Mouse (Mus musculus) frontal cortex, postnatal 10 days (tissue): ENCODE data around the gene Tspan17.
A peak's percentile ranks its signal among the peaks of the same experiment; 100 is the strongest.

Experiments used
- DNase-seq, 2 experiments: peaks; one replicate each; pipeline ENCODE4 v3.0.0; 2022; ENCODE audit warnings: low spot score in 2 of 2, mixed read lengths in 1 of 2

Tspan17 gene

DNA sequence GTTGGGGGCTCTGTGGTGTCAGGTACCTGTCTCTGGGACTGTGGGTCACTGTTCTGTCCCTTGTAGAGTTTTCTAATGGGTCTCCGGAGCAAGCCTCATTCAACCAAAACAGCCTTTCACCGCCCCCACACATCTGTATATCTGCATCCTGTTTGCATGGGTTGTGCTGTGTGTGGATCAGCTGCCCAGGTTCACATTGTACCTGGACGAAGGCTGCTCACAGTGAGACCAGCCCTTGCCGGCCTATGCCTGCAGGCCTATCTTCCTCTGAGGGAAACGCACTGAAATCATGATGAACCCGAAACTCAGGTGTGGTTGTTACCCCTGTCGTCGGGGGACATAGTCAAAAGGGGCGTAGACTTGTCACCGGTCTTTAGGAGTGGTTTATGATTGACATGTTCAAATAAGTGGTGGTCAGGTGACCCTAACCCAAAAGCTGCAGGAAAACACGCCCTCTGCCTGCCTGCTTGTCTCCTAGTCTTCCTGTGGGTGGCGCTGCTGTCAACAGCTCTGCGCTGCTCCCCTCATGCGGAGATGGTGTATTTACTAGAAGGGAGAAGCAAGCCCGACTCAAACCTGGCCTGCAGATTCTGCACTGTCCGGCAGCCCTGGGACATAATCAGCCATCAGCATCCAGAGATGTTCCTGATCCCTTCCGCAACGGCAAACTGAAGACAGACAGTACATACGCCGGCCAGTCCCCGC lies 16.1 kb downstream of the Tspan17 start:
- peak in 1 of 2 experiments; percentile 45 for DNase-seq

DNA sequence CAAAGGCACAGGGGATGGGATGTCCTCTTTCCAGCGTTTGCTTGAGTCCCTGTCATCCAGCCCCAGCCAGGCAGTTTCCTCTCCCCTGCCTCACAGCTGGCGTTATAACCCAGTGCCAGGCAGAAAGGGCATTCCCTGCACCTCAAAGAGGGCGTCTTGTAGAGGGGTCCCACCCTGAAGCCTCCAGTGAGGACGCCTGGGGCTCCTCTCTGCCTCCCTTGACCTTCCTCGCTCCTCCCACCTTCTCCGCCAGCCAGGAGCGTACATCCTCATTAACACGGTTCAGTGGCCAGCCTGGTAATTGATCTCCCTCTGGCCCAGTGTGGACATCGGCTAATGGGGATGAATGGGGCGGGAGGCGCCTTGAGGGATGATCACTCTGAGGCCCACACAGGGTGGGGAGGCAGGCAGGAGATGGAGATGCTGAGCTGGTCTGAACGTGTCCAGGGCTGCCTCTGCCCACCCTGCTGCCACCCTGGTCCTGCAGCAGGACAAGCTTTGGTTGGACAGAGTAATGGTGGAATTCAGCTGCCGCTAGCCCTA lies 17.3 kb downstream of the Tspan17 start:
- no peak for DNase-seq

DNA sequence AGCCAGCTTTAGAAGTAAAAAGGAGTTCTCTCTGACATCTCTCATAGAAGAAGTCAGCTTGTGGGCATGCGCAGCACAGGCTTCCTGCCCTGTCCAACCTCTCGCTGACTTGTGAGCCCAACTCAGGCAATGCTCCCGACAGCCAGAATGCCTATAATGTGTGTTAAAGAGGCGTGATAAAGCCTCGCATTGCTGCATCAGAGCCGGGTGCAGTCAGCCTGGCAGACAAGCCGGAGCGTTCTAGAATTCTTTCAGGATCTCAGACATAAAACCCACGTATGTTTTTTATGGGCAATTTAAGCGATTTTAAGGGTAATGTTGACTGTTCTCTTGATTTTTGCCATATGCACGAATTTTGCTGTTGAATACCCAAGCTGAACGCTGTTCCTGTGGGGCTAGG lies 18.9 kb downstream of the Tspan17 start:
- DNase-seq: no peak

DNA sequence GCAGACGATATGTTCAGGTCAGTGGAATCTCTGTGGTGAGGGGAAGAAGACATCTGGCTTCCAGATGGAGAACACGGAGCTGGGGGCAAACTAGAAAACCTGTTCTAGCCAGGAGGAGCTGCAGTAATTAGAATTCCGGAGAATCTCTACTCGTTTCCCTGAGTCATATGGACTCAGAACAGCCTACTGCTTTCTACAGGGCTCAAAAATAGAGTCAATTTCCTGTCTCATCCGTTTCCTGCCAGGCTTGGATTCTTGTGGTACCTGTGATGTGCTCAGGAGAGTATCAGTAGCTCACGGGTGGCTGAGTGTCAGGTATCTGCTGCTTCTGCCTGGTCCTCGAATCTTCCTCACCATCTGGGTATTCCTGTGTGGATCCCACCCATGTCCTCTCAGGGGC lies 22.3 kb downstream of the Tspan17 start:
- no peak for DNase-seq

DNA sequence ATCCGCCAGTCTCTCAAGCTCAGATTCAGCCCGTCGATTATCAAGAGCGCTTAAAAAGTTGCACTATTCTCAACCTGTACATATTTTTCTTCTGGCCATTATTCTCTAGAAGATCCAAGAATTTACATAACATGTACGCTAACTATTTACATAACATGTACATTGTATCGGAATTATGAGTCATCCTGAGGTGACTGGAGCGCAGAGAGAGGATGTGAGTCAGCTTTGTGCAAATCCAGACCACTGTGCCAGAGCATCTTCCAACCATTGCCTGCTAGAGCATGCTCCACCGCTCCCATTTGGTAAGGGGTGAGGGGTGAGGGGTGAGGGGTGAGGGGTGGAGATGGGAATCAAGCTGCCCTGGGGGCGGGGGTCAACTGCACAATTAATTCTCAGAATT lies 24.2 kb downstream of the Tspan17 start:
- no peak for DNase-seq

DNA sequence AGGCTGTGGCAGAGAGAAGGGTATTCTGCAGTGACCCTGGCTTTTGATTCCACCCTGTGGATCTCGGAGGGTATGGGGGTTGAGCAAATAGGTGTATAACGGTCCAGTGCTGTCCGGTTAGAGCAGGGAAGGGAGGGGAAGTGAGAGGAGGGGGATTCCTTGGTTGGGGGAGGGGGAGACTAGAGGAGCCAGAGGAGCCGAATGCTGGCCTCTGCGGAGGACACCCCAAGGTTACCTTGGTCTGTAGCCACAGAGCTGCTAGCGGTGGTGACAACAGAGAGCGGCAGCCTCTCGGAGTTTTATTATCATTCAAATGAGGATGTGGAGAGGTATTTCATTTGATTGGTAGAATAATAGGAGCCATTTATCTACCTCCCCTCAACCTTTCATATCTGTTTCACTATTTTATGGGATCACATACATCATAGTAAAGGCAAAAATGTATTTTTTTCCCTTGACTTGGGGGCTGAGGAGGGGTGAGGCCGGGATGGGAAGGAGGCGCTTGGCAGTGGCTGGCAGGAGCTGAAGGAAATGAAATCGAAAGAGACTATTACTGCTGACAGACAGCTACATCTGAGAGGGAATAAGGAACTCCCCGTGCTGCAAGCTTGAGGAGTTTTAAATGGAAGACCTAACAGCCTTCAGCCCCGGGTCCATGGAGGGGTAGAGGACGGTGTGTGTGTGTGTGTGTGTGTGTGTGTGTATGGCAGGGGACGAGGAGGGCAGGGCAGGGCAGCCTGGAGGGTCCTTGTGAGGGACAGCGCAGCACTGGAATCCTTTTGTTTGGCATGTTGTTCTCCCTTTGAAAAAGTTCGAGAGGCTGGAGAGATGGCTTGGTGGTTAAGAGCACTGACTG lies 29.4 kb downstream of the Tspan17 start:
- DNase-seq: no peak

DNA sequence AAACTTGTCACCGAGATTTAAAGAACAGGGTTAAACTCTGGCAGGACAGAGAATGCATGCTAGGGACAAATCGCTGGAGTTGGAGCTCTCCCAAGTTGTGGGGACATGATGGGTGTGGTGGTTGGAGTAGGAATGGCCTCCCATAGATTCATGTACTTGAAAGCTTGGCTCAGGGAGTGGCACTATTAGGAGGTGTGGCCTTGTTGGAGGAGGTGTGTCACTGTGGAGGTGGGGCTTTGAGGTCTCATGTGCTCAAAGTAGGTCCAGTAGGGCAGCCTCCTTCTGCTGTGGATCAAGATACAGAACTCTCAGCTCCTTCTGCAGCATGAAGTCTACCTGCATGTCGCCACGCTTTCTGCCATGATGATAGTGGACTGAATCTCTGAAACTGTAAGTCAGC lies 31.9 kb downstream of the Tspan17 start:
- DNase-seq: no peak

DNA sequence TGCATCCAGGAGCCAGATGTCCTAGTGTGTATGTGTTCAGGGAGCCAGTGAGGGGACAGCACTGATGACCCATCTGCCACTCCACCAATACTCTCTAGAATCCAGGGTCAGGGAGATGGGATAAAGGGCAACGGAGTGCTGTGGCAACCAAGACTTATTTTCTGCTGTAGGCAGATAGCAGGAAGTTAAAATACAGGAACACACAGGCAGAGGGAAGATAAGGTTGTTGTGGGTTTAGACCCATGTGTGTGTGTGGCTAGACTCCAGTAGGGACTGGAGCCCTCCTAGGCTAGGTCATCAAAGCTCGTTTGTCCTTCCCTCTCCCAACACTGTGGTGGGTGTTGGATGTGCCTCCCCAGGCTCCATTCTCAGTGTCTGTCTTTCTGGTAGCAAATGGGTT lies 32.8 kb downstream of the Tspan17 start:
- DNase-seq: no peak

DNA sequence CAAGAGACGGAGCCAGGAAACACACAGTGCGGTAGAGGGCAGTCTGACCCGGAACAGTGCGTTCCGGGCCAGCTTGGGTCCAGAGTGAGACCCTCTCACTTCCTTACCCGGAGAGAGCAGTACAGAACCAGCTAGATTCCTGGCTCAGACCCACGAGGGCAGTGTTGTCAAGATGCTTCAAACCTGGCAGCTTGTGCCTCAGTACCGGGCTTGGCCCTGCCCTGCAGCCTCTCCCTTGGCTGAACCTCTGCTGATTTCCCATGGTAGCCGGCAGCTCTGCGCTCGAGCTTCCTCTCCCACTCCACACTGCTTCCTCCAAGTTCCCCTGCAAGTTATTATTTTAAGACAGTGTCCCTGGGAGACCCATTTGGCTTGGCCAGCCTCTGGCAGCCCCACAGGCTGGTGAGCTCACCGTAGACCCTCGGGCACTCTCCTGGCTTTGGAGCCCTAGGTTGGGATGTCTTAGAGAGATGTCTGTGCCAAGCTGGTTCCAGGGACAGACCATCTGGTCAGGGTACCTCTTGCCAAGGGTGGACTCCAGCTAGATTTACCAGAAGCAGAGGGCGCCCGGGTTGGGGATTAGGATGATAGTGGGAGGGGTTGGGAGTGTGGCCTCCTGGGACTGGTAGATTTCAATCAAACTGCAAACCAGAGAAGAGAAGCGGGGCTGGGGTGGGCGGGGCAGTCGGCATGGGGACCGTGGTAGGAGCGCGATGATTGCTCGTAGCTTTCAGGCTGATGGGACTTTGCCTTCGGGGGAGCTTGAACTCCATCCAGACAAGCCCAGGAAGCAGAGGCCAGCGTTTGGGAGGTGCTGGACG lies 35.1 kb downstream of the Tspan17 start:
- DNase-seq: no peak

DNA sequence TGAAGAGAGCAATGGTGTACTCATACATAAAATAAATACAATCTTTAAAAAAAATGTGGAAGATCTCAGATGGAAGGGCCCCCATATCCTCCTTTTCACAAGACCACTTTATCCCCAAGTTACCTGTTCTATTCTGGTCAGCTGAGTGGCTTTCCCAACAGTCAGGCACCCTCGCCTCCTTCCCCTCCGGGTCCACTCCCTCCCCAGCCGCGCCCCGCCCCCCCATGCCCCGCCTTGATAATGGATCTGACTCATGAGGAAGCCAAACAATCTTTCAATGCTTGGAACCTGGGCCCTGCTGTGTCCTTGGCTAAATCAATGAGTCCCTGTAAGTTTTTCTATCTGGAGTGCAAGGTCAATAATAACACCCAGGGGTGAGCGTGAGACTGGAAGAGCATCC lies 38.8 kb downstream of the Tspan17 start:
- no peak for DNase-seq

DNA sequence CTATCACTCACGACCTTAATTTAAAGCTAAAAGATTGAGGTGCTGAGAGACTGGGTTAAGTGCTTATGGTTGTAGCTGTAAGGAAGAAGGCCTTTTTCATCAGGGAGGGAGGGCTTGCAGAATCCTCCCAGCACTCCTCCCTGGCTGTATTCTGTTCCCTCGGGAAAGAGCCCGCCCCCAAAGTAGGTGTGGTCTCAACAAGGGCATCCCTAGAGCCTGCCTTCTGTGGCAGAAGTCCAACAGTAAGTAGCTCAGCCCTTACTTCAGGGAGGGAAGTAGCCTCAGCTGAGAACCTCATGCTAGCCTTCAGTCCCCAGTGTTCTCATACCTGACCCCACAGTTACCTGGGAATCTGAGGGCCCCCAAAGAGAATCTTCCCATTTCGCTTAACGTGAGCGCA lies 39.3 kb downstream of the Tspan17 start:
- no peak for DNase-seq

DNA sequence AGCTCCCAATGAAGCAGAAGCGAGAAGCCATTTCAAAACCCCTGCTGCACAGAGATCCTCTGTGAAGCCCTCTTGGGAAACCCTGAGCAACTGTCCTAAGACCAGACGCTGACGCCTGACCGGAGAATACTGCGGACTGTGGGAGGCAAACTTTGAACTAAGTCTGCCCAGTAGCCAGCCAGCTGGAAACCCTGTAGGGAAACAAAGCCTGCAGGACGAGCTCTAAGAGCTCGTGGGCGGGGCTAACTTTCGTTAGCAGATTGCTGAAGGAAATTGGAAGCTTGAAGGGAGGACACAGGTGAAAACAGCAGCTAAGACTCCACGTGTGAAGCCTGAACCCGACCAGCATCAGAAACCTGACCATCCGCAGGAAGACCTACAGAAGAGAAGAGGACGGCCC lies 40.3 kb downstream of the Tspan17 start:
- DNase-seq: no peak

DNA sequence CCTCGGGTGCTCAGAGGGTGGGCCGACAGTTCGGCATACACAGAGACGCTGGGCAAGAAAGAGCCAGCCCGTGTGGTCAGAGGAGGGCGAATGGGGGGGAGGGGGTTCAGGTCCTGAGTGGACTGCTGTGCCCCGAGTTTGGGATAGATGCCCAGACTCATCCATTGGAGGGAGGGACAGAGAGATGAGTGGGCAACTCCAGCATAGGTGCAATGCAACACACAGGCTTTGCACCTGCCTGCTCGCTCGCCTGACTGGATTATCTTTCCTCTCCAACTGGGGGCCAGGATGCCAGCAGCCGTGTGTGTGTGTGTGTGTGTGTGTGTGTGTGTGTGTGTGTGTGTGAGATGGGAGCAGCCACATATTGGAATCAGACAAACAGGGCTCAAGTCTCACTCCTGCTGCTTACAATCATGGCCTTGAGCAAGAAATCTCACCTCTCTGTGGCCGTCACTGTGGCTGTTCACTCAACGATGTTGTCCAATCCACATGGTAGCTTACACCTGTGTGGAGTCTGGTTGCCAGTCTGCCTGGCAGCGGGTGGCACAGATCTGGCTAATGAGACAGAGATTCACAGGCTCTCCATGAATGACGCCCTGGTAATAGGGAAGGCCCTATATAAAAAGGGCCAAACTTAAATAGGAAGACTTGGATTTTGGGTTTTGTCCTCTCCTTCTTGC lies 47.3 kb downstream of the Tspan17 start:
- DNase-seq: no peak

DNA sequence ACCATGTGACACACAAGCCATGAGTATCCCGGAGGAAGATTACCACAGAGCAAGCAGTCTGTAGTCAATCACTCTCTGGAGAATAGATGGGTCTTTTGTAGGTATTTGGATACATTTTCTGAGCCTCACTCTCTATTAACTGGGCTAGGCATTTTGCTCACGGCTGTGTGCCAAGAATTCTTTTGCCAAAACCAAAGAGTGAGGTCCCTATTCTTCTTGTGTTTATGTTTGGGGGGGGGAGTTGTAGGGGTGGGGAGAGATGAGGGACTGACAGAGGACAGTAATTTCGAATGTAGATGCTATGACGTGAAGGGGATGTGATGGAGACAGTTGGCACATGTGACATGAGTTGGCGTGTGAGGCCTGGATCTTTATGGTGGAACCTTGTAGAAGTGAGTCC lies 47.9 kb downstream of the Tspan17 start:
- no peak for DNase-seq

DNA sequence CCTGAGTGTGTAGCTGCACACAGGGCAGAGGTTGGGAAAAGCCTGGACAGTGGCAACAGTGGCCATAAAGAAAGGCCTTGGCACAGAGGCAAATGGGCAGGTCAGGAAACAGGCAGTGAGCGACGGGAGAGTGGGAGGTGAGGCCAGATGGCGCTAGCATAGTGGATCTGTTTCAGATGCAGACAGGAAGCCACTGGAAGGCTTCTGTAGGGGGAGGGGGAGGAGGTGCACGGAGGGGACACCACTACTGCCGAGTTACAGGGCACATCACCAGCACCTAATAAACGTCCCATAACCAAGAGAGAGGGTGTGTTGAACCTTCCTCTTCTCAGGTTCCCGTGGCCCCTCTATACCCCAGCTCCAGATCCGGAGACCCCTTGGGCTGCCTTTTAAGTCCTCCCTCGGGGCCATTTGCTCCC lies 48.3 kb downstream of the Tspan17 start:
- DNase-seq: no peak

DNA sequence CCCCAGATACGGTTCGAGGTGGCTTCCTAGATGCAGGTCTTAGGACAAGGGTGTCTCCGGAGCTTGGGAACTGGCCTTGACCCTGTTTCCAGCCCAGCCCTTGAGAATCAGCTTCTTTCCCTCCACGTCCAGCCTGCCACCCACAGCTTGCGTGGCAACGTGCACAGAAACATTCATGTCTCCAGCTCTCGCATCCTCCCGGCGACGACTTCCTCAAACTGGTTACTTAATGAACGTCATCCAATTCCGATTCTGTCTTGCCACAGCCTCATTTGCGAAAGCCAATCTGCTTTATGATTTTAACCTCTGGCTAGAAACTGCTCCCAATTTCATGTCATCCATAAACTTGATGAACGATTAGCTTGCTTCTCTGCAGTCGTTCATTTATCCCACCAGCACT lies 49.4 kb downstream of the Tspan17 start:
- no peak for DNase-seq

DNA sequence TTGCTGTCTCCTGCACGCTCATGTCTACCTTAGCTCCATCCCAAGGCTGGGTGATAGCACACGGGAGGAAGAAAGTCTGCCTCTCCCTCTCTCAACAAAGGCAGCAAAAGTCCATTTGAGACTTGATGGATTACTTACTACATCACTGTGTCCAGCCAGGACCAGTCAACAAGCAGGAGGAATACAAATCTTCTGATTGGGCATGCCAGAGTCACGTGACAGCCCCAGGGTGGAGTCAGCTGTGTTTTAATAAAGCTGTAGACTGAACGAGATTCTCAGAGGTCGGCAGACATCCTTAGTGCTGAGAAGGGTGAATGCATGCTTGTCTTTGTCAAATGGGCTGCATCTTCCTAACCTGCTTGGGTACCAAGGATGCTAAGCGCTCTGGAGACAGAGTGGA lies 50.0 kb downstream of the Tspan17 start:
- no peak for DNase-seq

DNA sequence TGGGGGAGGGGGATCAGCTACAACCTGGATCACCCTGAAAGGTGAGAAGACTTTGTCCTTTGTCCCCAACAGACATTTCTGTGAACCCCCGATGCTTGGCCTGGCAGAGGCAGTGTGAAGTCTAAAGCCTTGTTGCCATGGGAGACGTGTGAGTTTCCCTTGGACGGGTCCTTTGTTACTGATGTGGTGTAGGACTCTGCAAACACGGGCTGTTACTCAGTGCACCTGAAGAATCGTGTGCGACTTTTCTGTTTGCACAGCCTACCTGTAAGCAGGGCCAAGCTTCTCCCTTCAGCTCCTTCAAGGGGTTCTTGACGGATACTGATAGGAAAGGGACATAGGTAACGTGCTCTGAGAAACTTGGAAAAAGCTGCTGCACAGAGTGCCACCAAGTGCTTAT lies 55.4 kb downstream of the Tspan17 start:
- DNase-seq: no peak
